Mouse (Mus musculus) liver, embryonic 12.5 days (tissue): Measurements from ENCODE around the gene Mrgprb2. TPM values are rescaled to one million over a fixed set of nuclear protein-coding genes. Genes with fewer than 3 reads are reported as not detected.

ENCODE experiments used
- ATAC-seq: fragments of 200-750 bp; cut with Nextera tagmentation; 2 replicates; pipeline ENCODE4 v1.8.0; 2017; ENCODE audit warnings: moderate number of reproducible peaks, mild to moderate bottlenecking, moderate library complexity
- H3K27ac ChIP-seq: fragments of 300-500 bp; sonication (generic); 2 replicates; pipeline ENCODE4 v1.5.1; 2016; ENCODE audit warnings: mild to moderate bottlenecking
- H3K27me3 ChIP-seq: fragments of 300-500 bp; sonication (generic); replicated peaks from 2 replicates; pipeline ENCODE4 v1.6.1; 2016; ENCODE audit warnings: mild to moderate bottlenecking, moderate library complexity
- H3K36me3 ChIP-seq: fragments of 300-500 bp; sonication (generic); 2 replicates; pipeline ENCODE4 v1.6.1; 2016; ENCODE audit warnings: mild to moderate bottlenecking, moderate library complexity
- H3K4me1 ChIP-seq: fragments of 300-500 bp; sonication (generic); 2 replicates; pipeline ENCODE4 v1.6.1; 2016
- H3K4me2 ChIP-seq: fragments of 300-500 bp; sonication (generic); 2 replicates; pipeline ENCODE4 v1.6.1; 2016; ENCODE audit warnings: mild to moderate bottlenecking, moderate library complexity
- H3K4me3 ChIP-seq: fragments of 300-500 bp; sonication (generic); 2 replicates; pipeline ENCODE4 v1.5.1; 2016; ENCODE audit warnings: mild to moderate bottlenecking, moderate library complexity
- H3K9ac ChIP-seq: fragments of 300-500 bp; sonication (generic); 2 replicates; pipeline ENCODE4 v1.6.1; 2016; ENCODE audit warnings: mild to moderate bottlenecking, moderate library complexity
- H3K9me3 ChIP-seq: fragments of 300-500 bp; sonication (generic); replicated peaks from 2 replicates; pipeline ENCODE4 v1.6.1; 2016; ENCODE audit warnings: mild to moderate bottlenecking, moderate library complexity
- polyA plus RNA-seq: library from polyadenylated mRNA; unstranded; fragments of >200 nt; fragmentation: Nextera tagmentation; extraction: Ambion mirVana; gene quantifications from 2 replicates; pipeline ENCODE4 v1.2.1, GENCODE M21; 2016

Mrgprb2 gene
- polyA plus RNA-seq = not detected in 2 replicates

- no peak for ATAC-seq
- no peak within 1 kb of the TSS for H3K9ac ChIP-seq
Measured at GRCm38 (mm10) chr7:48557986-48558385, at the start of gene Mrgprb2. Gene Mrgprb2, minus strand, starts transcription at chr7:48558086.

More at GRCm38 (mm10) chr7:48557986-48558385, at the start of gene Mrgprb2:
- no peaks in the 10 kb centered on the region for H3K4me1 ChIP-seq
- H3K27ac ChIP-seq = no peak within 1 kb of the TSS
- H3K4me3 ChIP-seq = no peak within 1 kb of the TSS
- no peak within 1 kb of the TSS for H3K4me2 ChIP-seq
- 0 out of 2 replicates have a peak, but pooled peaks cover 5% of the 10 kb centered on the region for H3K9me3 ChIP-seq
- H3K27me3 ChIP-seq = no peaks in the 10 kb centered on the region
- H3K36me3 ChIP-seq = no peaks in the 10 kb centered on the region

Other genes with a start within 250 kb of the Mrgprb2 start
- not detected in 2 replicates for gene Mrgprb8, start 169.6 kb downstream of the Mrgprb2 start, polyA plus RNA-seq
- not detected in 2 replicates for gene Mrgprb1, start 101.7 kb downstream of the Mrgprb2 start, polyA plus RNA-seq
- gene Mrgprx2, start 58.8 kb downstream of the Mrgprb2 start, polyA plus RNA-seq = not detected in 2 replicates
- not detected in 2 replicates for gene Mrgprb3, start 85.7 kb upstream of the Mrgprb2 start, polyA plus RNA-seq
- gene Zdhhc13, start 230.9 kb upstream of the Mrgprb2 start, polyA plus RNA-seq = 20.2 and 22.5 TPM in 2 replicates